Mouse (Mus musculus) liver, embryonic 13.5 days (tissue): ENCODE measurements at regions not wholly inside any gene's neighbourhood (a gene's known extent, or its start where the extent isn't known, plus 50 kb on each side); places are given as distances from the start of the nearest gene placed in this dataset.
A peak's percentile ranks its signal among the peaks of the same experiment; 100 is the strongest.

Experiments
- ATAC-seq: fragments of 200-750 bp; cut with Nextera tagmentation; 2 replicates; pipeline ENCODE4 v1.8.0; 2017; ENCODE audit warnings: low read depth, mild to moderate bottlenecking, moderate number of reproducible peaks, moderate library complexity
- DNase-seq: peaks from one replicate; pipeline ENCODE4 v3.0.0; 2022
- H3K27ac ChIP-seq: fragments of 300-500 bp; sonication (generic); 2 replicates; pipeline ENCODE4 v1.5.1; 2015; ENCODE audit warnings: moderate library complexity, mild to moderate bottlenecking, inconsistent platforms
- H3K27me3 ChIP-seq: fragments of 300-500 bp; sonication (generic); 2 replicates; pipeline ENCODE4 v1.6.1; 2015; ENCODE audit warnings: mild to moderate bottlenecking, inconsistent platforms
- H3K36me3 ChIP-seq: fragments of 300-500 bp; sonication (generic); 2 replicates; pipeline ENCODE4 v1.6.1; 2015; ENCODE audit warnings: mild to moderate bottlenecking, inconsistent platforms
- H3K4me1 ChIP-seq: fragments of 300-500 bp; sonication (generic); replicated peaks from 2 replicates; pipeline ENCODE4 v1.6.1; 2015; ENCODE audit warnings: inconsistent platforms
- H3K4me2 ChIP-seq: fragments of 300-500 bp; sonication (generic); 2 replicates; pipeline ENCODE4 v1.6.1; 2015; ENCODE audit warnings: inconsistent platforms, mild to moderate bottlenecking, moderate library complexity
- H3K4me3 ChIP-seq: fragments of 300-500 bp; sonication (generic); replicated peaks from 2 replicates; pipeline ENCODE4 v1.5.1; 2015; ENCODE audit warnings: mild to moderate bottlenecking, inconsistent platforms
- H3K9ac ChIP-seq: fragments of 300-500 bp; sonication (generic); 2 replicates; pipeline ENCODE4 v1.6.1; 2015; ENCODE audit warnings: mild to moderate bottlenecking, inconsistent platforms
- H3K9me3 ChIP-seq: fragments of 300-500 bp; sonication (generic); replicated peaks from 2 replicates; pipeline ENCODE4 v1.6.1; 2016; ENCODE audit warnings: inconsistent platforms
- WGBS: fragments of 180-500 bp; shearing (Covaris S2); methylation state at CpG from one replicate; pipeline ENCODE4 v1.1.7; 2015; ENCODE audit not compliant: insufficient replicate concordance; 5-methylcytosine and 5-hydroxymethylcytosine counted together

DNA sequence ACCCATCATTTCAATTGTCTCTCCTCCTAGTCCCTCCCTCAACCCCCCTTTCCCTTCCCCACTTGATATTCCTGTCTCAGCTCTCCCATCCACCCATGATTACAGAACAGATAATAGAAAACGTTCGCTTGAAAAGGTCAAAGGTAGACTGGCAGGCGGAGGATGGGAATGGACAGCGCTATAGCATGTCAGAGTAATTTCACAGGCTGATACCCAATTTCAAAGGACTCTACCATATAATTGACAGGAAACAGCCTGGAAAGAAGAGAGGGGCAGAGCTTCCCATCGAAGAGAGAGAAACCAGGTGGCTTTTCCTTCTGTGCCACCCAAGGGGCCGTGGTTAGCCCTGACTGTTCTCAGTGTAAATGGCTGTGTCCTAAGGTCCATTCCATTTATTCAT, 140.2 kb upstream of the Atxn1 start:
- Histone ChIP-seq H3K27me3 (no peaks in the 10 kb centered on the region), H3K4me2 (no peak overlapping the region), H3K9ac (no peak overlapping the region), H3K27ac (no peak overlapping the region), H3K4me1 (no peaks in the 10 kb centered on the region), H3K36me3 (no peaks in the 10 kb centered on the region), H3K9me3 (no peaks in the 10 kb centered on the region), H3K4me3 (no peak overlapping the region)
- DNase-seq (no peak), ATAC-seq (no peak)
- WGBS = 68% methylated on average over 6 of the region's 6 CpGs

DNA sequence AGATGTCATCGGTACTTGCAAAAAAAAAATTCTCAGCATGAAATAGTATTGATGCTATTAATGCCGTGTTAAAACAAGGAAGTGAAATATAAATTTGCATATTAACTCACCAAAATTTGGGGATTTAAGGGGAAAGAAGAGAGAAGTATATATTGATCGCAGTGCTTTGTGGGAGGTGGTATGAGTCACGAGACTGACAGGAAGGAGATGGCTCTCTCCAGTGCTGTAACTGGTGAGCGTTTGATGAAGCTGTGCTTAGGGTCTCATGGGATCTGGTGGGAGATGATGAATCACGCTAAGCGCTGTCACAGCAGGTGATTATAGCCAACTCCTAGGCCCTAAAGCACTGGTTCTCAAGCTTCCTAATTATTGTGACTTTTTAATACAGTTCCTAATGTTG, 133.8 kb upstream of the Atxn1 start:
- WGBS = 64% methylated on average over 7 of the region's 7 CpGs
- Histone ChIP-seq H3K27me3 (no peaks in the 10 kb centered on the region), H3K27ac (no peak overlapping the region), H3K9ac (no peak overlapping the region), H3K4me2 (no peak overlapping the region), H3K4me1 (no peaks in the 10 kb centered on the region), H3K9me3 (no peaks in the 10 kb centered on the region), H3K4me3 (no peak overlapping the region), H3K36me3 (no peaks in the 10 kb centered on the region)
- no peak for ATAC-seq
- DNase-seq = no peak

DNA sequence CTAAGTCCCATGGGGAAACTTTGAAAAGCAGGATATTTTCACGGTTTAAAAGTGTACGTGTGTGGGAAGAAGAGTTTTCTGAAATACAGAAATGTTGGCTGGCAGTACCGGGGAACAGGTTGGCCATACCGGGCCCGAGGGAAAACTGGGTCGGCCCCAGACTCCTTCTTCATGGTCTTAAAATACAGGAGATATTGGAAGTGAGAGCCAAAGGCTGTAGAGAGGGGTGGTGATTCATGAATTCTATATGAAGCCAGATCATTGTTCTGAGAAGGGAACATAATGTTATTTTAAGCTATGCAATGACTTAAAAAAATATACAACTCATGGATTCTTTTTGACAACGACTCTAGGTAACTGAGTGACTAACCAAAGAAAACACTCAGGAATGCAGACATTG, 133.3 kb upstream of the Atxn1 start:
- no peak overlapping the region for H3K4me2 ChIP-seq
- 74% methylated on average over 7 of the region's 7 CpGs for WGBS
- H3K27me3 ChIP-seq = no peaks in the 10 kb centered on the region

DNA sequence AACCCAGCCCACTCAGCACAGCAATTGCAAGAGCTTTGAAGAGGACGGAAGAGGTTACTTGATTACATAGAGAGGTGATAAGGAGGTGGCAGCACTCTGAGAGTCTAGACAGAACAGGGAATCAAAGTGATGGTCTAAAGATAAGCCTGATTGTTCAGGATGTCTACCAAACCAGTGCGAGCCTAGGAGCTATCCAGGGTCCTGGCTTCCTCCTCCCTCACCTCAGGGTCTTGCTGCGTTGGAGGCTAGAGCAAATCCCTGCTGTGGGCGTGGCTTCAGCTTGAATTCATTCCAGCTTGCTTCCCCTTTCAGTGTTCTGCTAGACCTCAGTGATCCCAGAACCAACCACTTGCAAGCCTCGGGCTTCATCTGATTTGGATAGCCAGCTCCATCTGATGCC, 132.2 kb upstream of the Atxn1 start:
- no peaks in the 10 kb centered on the region for H3K27me3 ChIP-seq
- no peak overlapping the region for H3K9ac ChIP-seq
- H3K36me3 ChIP-seq = no peaks in the 10 kb centered on the region
- H3K4me3 ChIP-seq = no peak overlapping the region
- H3K27ac ChIP-seq = no peak overlapping the region
- no peak for ATAC-seq
- H3K9me3 ChIP-seq = no peaks in the 10 kb centered on the region
- no peak overlapping the region for H3K4me2 ChIP-seq
- no peaks in the 10 kb centered on the region for H3K4me1 ChIP-seq
- DNase-seq = peak; percentile 2
- 2% methylated on average over 5 of the region's 5 CpGs for WGBS

More for the DNA sequence above, 133.3 kb upstream of the Atxn1 start:
- Histone ChIP-seq H3K4me3 (no peak overlapping the region), H3K9ac (no peak overlapping the region), H3K27ac (no peak overlapping the region), H3K4me1 (no peaks in the 10 kb centered on the region), H3K9me3 (no peaks in the 10 kb centered on the region), H3K36me3 (no peaks in the 10 kb centered on the region)
- DNase-seq = no peak
- ATAC-seq = no peak

DNA sequence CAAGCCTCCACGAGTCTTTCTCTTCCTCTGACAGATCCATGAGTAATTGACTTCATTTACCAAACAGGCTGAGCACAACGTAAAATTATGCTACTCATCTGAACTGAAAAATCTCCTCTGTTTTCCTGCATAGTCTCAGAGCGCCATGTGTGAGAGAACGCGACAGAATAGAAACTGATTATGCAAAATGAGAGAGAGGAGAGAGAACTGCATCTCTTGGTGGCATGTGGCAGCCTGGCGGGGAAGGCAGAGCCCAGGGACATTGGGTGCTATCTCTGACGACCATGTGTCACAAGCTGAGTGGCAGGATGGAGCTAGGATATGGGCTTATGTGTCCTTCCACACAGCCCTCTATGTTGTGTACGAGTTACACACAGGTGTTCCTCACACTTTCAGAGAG, 131.6 kb upstream of the Atxn1 start:
- H3K27ac ChIP-seq = no peak overlapping the region
- 50% methylated on average over 8 of the region's 8 CpGs for WGBS

DNA sequence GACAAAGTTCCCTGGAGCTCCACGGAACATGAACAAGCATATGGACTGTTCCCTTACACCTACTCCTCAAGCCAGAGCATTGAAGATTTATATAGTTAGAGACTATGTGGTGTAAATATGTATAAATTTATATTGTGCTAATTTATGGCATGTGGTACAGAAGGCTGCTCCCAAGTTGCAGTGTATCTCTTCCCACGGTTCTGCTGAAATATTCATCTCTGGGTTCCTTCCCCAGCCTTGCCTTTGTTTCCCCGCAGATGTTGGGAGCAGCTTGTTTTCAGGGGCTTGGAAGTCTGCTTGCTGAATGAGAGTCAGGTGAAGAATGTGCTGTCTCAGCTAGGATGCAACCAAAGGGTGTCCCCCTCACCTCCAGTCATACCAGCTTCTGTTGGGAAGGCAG, 128.0 kb upstream of the Atxn1 start:
- Histone ChIP-seq H3K4me3 (no peak overlapping the region), H3K9me3 (no peaks in the 10 kb centered on the region; the same call in 1 of the 2 replicates), H3K27ac (no peak overlapping the region), H3K4me2 (no peak overlapping the region), H3K4me1 (no peaks in the 10 kb centered on the region), H3K9ac (no peak overlapping the region), H3K27me3 (no peaks in the 10 kb centered on the region), H3K36me3 (no peaks in the 10 kb centered on the region)
- WGBS = 68% methylated on average over 3 of the region's 3 CpGs
- ATAC-seq (no peak), DNase-seq (no peak)

More for the DNA sequence above, 131.6 kb upstream of the Atxn1 start:
- H3K27me3 ChIP-seq = no peaks in the 10 kb centered on the region
- no peaks in the 10 kb centered on the region for H3K36me3 ChIP-seq
- H3K9ac ChIP-seq = no peak overlapping the region
- ATAC-seq (no peak), DNase-seq (no peak)
- no peaks in the 10 kb centered on the region for H3K4me1 ChIP-seq
- H3K4me3 ChIP-seq = no peak overlapping the region
- no peaks in the 10 kb centered on the region for H3K9me3 ChIP-seq
- no peak overlapping the region for H3K4me2 ChIP-seq

DNA sequence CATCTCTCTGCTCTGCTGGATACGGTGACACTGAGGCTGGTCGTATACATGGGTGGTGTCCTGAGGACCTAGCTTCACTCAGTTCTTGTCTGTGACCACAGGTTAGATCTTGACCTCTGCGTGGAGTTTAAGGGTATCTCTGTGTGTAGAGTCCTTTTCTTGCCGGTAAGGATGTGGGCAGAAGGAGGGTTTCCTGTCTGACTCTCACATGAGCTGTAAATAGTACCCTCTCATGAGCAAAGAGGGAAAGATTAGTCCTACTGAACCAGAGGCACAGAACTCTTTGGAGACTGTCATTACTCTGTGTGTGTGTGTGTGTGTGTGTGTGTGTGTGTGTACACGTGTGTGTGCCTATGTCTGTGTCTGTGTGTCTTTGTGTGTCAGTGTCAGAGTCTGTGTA, 126.3 kb upstream of the Atxn1 start:
- DNase-seq (no peak), ATAC-seq (no peak)
- Histone ChIP-seq H3K4me1 (no peaks in the 10 kb centered on the region), H3K27ac (no peak overlapping the region), H3K4me2 (no peak overlapping the region), H3K27me3 (no peaks in the 10 kb centered on the region), H3K4me3 (no peak overlapping the region), H3K36me3 (no peaks in the 10 kb centered on the region), H3K9ac (no peak overlapping the region), H3K9me3 (no peaks in the 10 kb centered on the region; the same call in 1 of the 2 replicates)
- WGBS = 18% methylated on average over 5 of the region's 5 CpGs

DNA sequence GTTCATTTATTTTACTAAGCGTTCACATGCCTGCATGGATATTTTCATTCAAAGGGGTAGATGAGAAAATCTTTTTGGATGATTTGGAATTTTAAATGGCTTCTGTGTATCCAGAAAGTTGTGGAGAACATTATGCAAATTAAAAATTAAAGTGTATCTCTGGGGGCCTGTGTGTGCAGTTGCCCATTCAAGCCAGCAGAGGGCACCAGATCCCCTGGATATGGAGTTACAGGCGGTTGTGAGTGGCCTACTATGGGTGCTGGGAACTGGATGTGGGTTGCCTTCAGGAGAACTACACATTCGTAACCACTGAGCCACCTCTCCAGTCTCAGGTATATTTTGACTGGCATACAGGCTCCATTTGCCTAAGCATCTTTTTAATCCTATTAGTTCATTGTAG, 123.4 kb upstream of the Atxn1 start:
- Histone ChIP-seq H3K36me3 (no peaks in the 10 kb centered on the region), H3K27me3 (no peaks in the 10 kb centered on the region), H3K27ac (no peak overlapping the region), H3K4me1 (no peaks in the 10 kb centered on the region), H3K9me3 (no peaks in the 10 kb centered on the region; the same call in 1 of the 2 replicates), H3K4me2 (no peak overlapping the region), H3K4me3 (no peak overlapping the region), H3K9ac (no peak overlapping the region)
- 67% methylated on average over 3 of the region's 3 CpGs for WGBS
- DNase-seq = no peak
- no peak for ATAC-seq

DNA sequence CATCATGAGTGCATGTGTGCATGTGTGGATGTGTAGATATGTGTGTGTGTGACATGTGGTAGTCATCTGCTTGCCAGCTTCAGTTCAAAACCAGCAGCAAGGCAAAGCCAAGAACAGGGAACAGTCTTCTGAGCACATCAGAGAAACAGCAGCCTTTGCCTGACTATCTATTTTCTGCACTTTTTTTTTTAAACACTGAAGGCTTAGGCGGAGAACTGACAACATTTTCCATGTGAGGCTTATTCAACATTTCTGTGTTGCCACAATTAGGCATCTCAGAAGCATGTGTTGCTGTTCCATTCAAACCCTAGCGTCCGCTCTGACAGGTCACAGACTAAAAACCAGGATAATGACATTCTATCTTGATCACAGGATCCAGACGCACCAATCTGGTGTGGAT, 122.9 kb upstream of the Atxn1 start:
- ATAC-seq = no peak
- no peak overlapping the region for H3K4me2 ChIP-seq
- DNase-seq = no peak
- no peak overlapping the region for H3K4me3 ChIP-seq
- no peak overlapping the region for H3K27ac ChIP-seq
- H3K9ac ChIP-seq = no peak overlapping the region
- H3K36me3 ChIP-seq = no peaks in the 10 kb centered on the region
- 78% methylated on average over 4 of the region's 4 CpGs for WGBS
- no peaks in the 10 kb centered on the region for H3K4me1 ChIP-seq
- H3K9me3 ChIP-seq = no peaks in the 10 kb centered on the region; the same call in 1 of the 2 replicates
- no peaks in the 10 kb centered on the region for H3K27me3 ChIP-seq

DNA sequence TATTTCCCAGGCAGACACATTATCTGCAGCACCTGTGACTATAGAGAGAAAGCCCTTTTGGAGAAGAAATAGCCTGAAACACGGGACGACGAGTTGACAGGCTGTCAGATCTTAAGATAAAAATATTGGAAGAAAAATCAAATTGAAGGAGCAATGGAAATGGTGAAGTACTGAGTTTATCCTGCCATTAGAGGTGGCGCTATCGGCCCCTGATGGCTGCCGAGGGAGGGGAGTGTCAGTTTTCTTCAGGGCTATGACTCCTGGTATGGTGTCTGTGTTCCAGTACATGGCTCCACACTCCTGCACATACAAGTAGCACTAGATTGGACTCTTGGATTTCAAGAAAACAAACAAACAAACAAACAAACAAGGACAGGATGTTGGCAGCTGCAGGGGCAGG, 112.1 kb upstream of the Atxn1 start:
- DNase-seq = no peak
- Histone ChIP-seq H3K4me3 (no peak overlapping the region), H3K4me2 (no peak overlapping the region), H3K4me1 (no peaks in the 10 kb centered on the region), H3K27me3 (no peaks in the 10 kb centered on the region), H3K36me3 (no peaks in the 10 kb centered on the region), H3K27ac (no peak overlapping the region), H3K9ac (no peak overlapping the region), H3K9me3 (no peaks in the 10 kb centered on the region)
- 60% methylated on average over 6 of the region's 6 CpGs for WGBS
- ATAC-seq = no peak

DNA sequence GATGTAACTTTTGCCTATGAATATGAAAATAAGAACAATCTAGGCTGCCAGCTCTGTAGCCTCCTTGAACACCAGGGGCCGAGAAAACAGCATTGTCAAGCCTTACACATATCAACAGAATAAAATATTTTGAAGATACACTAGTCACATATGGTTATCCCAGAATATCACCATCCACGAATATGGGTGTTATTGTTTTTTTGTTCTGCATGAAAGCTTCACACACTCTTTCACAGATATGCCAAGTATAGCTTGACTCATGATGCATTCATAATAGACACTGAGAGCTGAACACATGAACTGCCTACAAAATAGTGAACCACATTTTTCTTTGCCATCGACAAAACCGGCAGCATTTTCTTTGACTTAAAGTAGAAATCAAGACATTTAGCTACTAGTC, 106.9 kb upstream of the Atxn1 start:
- WGBS = 58% methylated on average over 4 of the region's 4 CpGs
- H3K9me3 ChIP-seq = no peaks in the 10 kb centered on the region

DNA sequence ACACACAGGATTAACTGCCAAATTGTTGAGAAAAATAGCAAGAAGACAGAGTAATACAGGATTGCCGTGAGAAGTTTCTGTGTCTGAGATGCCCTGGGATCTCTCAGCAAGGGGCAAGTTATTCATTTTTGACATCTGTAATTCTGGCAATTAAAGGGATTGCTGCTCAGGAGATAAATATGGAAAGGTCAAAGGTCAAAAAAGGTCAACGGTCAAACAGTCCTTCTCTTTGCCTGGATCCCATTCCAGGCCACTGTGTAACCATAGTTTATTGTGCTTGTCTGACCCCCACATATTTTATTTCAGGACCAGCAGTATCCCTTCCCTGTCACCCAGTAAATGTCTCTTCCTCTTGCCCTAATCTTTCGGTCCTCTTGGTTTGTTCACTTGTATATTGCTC, 104.8 kb upstream of the Atxn1 start:
- H3K4me2 ChIP-seq = no peak overlapping the region
- H3K36me3 ChIP-seq = no peaks in the 10 kb centered on the region
- no peak overlapping the region for H3K9ac ChIP-seq
- 57% methylated on average over 3 of the region's 3 CpGs for WGBS
- H3K9me3 ChIP-seq = no peaks in the 10 kb centered on the region
- H3K4me3 ChIP-seq = no peak overlapping the region
- no peaks in the 10 kb centered on the region for H3K27me3 ChIP-seq
- DNase-seq (no peak), ATAC-seq (no peak)
- no peak overlapping the region for H3K27ac ChIP-seq
- no peaks in the 10 kb centered on the region for H3K4me1 ChIP-seq

More for the DNA sequence above, 106.9 kb upstream of the Atxn1 start:
- Histone ChIP-seq H3K4me3 (no peak overlapping the region), H3K4me2 (no peak overlapping the region), H3K9ac (no peak overlapping the region), H3K27ac (no peak overlapping the region), H3K27me3 (no peaks in the 10 kb centered on the region), H3K36me3 (no peaks in the 10 kb centered on the region), H3K4me1 (no peaks in the 10 kb centered on the region)
- ATAC-seq (no peak), DNase-seq (no peak)
